Mouse (Mus musculus) lung, embryonic 16.5 days (tissue): ENCODE data around the gene Irs4. TPM values are rescaled to one million over a fixed set of nuclear protein-coding genes. Genes with fewer than 3 reads are reported as not detected.

Experiments
- ATAC-seq: fragments of 200-750 bp; cut with Nextera tagmentation; 2 replicates; pipeline ENCODE4 v1.8.0; 2017; ENCODE audit warnings: low read depth, mild to moderate bottlenecking, moderate library complexity
- H3K27ac ChIP-seq: fragments of 300-500 bp; sonication (generic); 2 replicates; pipeline ENCODE4 v1.5.1; 2014; ENCODE audit warnings: mild to moderate bottlenecking, control low read depth, low read length
- H3K27me3 ChIP-seq: fragments of 300-500 bp; sonication (generic); 2 replicates; pipeline ENCODE4 v1.6.1; 2014; ENCODE audit warnings: low read depth, low read length, mixed read lengths; ENCODE audit not compliant: control insufficient read depth, insufficient read depth
- H3K36me3 ChIP-seq: fragments of 300-500 bp; sonication (generic); 2 replicates; pipeline ENCODE4 v1.6.1; 2014; ENCODE audit warnings: low read length; ENCODE audit not compliant: control insufficient read depth, insufficient read depth
- H3K4me1 ChIP-seq: fragments of 300-500 bp; sonication (generic); replicated peaks from 2 replicates; pipeline ENCODE4 v1.6.1; 2014; ENCODE audit warnings: low read length, mixed read lengths; ENCODE audit not compliant: control insufficient read depth, insufficient read depth
- H3K4me2 ChIP-seq: fragments of 300-500 bp; sonication (generic); 2 replicates; pipeline ENCODE4 v1.6.1; 2014; ENCODE audit warnings: low read depth, low read length, control low read depth
- H3K4me3 ChIP-seq: fragments of 300-500 bp; sonication (generic); 2 replicates; pipeline ENCODE4 v1.5.1; 2014; ENCODE audit warnings: mild to moderate bottlenecking, low read length, control low read depth
- H3K9ac ChIP-seq: fragments of 300-500 bp; sonication (generic); 2 replicates; pipeline ENCODE4 v1.6.1; 2014; ENCODE audit warnings: low read length, control low read depth
- H3K9me3 ChIP-seq: fragments of 300-500 bp; sonication (generic); 2 replicates; pipeline ENCODE4 v1.6.1; 2016; ENCODE audit warnings: low read length; ENCODE audit not compliant: control insufficient read depth
- WGBS: fragments of 180-500 bp; shearing (Covaris S2); extraction: QIAGEN DNeasy Blood & Tissue Kit; methylation state at CpG from one replicate; pipeline ENCODE4 v1.1.7; 2014; 5-methylcytosine and 5-hydroxymethylcytosine counted together
- polyA plus RNA-seq: library from polyadenylated mRNA; unstranded; fragments of >200 nt; fragmentation: Nextera tagmentation; extraction: Ambion mirVana; gene quantifications from 2 replicates; pipeline ENCODE4 v1.2.1, GENCODE M21; 2015

The Irs4 gene
- polyA plus RNA-seq, result 0.06 TPM in 1 of 2 replicates, not detected in the other

DNA sequence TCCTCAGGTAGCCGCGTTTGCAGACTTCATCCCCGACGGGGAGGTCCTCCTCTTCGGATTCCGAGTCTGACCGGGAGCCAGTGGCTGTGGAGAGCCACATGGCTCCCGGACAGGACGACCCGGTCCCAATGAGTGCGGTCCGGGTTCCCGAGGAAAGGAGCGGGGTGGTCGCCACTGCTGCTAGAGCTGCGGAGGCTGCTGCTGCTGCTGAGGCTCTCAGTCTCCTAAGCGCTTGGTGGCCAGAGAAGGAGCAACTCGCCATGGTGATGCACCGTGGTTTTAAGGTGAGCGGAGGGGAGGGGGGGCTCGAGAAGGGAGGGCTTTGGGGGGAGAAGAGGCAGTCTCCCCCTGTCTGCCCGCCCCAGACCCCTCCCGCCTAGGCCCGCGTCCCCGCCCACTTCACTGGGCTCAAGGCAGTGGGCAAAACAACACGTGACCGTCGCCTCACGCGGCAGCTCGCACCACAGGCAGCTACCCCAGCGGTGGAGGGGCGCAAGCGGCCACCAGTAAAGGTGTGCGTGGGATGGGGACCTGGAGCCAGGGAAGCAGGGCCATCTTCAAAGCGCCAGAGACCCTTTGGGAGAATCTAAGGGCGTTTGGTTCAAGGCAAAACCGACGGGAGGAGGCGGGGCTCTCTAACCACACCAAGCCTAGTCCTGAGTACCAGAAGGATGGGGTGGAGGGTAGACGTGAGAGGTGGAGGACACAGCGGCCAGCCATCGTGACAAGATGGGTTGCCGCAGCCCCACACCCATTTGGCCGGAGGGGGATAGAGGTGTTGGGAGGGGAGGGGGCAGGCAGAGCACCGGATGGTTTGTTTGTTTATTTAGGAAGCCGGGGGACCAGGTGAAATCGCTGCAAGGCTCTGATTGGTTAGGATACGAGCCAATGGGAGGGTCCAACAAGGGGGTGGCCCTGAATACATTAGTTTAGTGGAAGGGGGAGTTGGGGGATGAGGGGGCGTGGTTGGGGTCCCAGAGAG is at the start of gene Irs4:
TSS of gene Irs4 (minus strand) at position 327 of the 982 bp plus-strand sequence.
- Histone ChIP-seq H3K27me3 (peaks cover 65% of the 10 kb centered on the region), H3K4me2 (peak within 1 kb of the TSS; percentile 61), H3K36me3 (no peaks in the 10 kb centered on the region), H3K9ac (no peak within 1 kb of the TSS), H3K27ac (no peak within 1 kb of the TSS), H3K4me1 (0 out of 2 replicates have a peak, but pooled peaks cover 2% of the 10 kb centered on the region), H3K4me3 (peak within 1 kb of the TSS; percentile 40), H3K9me3 (no peaks in the 10 kb centered on the region)
- 16% methylated on average over 50 of the region's 51 CpGs for WGBS
- peak; percentile 47; the same call in 1 of the 2 replicates for ATAC-seq

DNA sequence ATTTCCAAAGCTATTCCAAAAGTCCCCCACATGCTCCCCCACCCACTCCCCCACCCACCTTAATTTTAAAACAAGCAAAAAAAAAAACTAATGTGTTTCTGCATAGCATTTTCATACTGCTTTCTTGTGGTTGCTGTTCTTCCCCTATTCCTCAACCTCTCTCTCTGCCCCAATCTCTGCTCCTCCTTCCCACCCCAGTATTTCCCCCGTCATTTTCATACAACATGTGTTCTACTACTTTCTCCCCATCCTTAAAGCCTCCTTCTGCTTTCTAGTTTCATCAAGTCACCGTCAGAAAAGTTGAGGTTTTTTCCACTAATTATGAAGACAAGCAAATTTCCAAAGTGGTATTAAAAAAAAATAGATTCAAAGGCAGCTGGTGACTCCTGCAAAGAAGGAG is 25.3 kb upstream of the Irs4 start:
- H3K9me3 ChIP-seq, result no peaks in the 10 kb centered on the region
- H3K27me3 ChIP-seq, result no peaks in the 10 kb centered on the region
- no peaks in the 10 kb centered on the region for H3K4me1 ChIP-seq
- no peak overlapping the region for H3K9ac ChIP-seq
- H3K27ac ChIP-seq, result no peak overlapping the region
- no peak overlapping the region for H3K4me2 ChIP-seq
- no peak for ATAC-seq
- 61% methylated on average over 2 of the region's 2 CpGs for WGBS
- no peak overlapping the region for H3K4me3 ChIP-seq
- H3K36me3 ChIP-seq, result no peaks in the 10 kb centered on the region

- no peak overlapping the region for H3K4me3 ChIP-seq
- no peaks in the 10 kb centered on the region for H3K4me1 ChIP-seq
- H3K9ac ChIP-seq, result no peak overlapping the region
- no peak overlapping the region for H3K4me2 ChIP-seq
- no peak overlapping the region for H3K27ac ChIP-seq
- H3K27me3 ChIP-seq, result peaks cover 23% of the 10 kb centered on the region
- no peaks in the 10 kb centered on the region for H3K9me3 ChIP-seq
- 44% methylated on average over 5 of the region's 5 CpGs for WGBS
- no peaks in the 10 kb centered on the region for H3K36me3 ChIP-seq
- no peak for ATAC-seq
Observed at GRCm38 (mm10) chrX:141729570-141729969, 4.5 kb upstream of the Irs4 start.

DNA sequence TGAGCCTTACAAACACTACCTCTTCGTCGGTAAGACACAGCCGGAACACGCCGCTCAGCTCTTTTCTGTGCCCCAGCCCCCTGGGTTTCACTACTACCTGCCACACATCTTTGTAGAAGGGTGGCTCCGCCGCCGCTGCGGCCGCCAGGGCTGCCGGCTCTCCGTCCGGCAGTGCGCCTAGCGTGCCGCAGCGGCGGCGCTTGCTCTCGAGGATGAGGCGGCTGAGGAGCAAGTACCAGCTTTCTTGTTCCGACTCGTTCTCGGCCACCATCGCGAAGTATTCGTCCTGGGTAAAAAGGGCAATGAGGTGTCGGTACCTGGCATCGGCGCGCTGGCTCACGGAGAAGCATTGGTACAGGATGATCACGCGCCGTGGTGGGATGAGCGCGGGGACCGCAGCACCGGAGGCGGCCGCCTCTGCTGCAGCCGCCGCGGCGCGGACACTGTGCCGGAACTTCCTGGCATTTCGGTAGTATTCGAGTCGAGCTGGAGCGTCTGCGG is 622 bp downstream of the Irs4 start:
- Histone ChIP-seq H3K27ac (no peak overlapping the region), H3K36me3 (no peaks in the 10 kb centered on the region), H3K9me3 (no peaks in the 10 kb centered on the region), H3K4me2 (peak overlapping the region; percentile 61), H3K9ac (no peak overlapping the region), H3K4me1 (0 out of 2 replicates have a peak, but pooled peaks cover 2% of the 10 kb centered on the region), H3K27me3 (peaks cover 64% of the 10 kb centered on the region), H3K4me3 (peak overlapping the region; percentile 40)
- no peak for ATAC-seq
- 20% methylated on average over 43 of the region's 52 CpGs for WGBS

DNA sequence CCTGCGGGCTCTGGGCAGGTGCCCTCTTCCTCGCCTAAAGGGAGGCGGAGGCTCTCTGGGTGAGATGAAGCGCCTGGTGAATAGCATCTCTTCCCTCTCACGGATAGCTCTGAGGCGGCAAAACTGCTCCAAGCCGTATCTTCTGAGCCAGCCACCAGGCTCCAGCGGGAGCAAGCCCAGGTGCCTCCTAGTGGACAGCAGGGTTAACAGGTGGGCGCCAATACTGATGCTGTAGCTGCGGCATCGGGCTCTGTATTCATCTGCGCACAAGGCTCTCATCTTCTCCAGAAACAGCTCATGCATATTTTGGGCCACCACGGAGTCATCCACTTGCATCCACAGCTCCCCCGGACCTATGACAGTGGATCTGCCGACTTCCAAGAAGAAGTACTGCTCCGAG is 1.1 kb downstream of the Irs4 start:
- Histone ChIP-seq H3K9me3 (no peaks in the 10 kb centered on the region), H3K27ac (no peak overlapping the region), H3K4me1 (0 out of 2 replicates have a peak, but pooled peaks cover 2% of the 10 kb centered on the region), H3K36me3 (no peaks in the 10 kb centered on the region), H3K4me2 (peak overlapping the region; percentile 61; the same call in 1 of the 2 replicates), H3K9ac (no peak overlapping the region), H3K27me3 (peaks cover 64% of the 10 kb centered on the region), H3K4me3 (peak overlapping the region; percentile 40)
- no peak for ATAC-seq
- 25% methylated on average over 15 of the region's 16 CpGs for WGBS

DNA sequence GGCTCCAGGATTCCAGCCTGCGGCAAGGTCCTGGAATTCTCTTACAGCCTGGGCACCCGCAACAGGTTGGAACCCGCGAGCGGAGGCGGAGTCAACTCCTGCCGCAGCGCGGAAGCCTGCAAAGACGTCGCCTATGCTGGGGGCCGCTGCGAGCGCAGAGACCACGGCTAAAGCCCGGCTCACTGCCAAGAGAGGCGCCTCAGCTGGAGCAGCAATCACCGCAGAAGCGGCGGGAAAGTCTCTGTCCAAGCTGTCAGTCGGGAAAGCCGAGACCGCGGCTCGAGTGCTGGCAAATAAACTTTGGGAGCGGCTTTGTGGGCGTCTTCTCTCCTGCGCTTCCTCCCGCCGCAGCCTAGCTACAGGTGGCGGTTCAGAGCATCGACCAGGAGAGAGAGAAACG is 3.3 kb downstream of the Irs4 start:
- Histone ChIP-seq H3K36me3 (no peaks in the 10 kb centered on the region), H3K4me3 (peak overlapping the region; percentile 46), H3K27me3 (peaks cover 56% of the 10 kb centered on the region), H3K4me2 (peak overlapping the region; percentile 57), H3K9me3 (no peaks in the 10 kb centered on the region), H3K27ac (no peak overlapping the region), H3K4me1 (0 out of 2 replicates have a peak, but pooled peaks cover 2% of the 10 kb centered on the region), H3K9ac (no peak overlapping the region)
- peak; percentile 43; the same call in 1 of the 2 replicates for ATAC-seq
- WGBS, result 17% methylated on average over 33 of the region's 33 CpGs

Other genes with a start within 250 kb of the Irs4 start
- 34.7 and 35.5 TPM in 2 replicates for gene Col4a5, start 249.9 kb downstream of the Irs4 start, polyA plus RNA-seq
- gene Gm15294, start 150.0 kb upstream of the Irs4 start, polyA plus RNA-seq, result not detected in 2 replicates